Mouse (Mus musculus): ENCODE measurements at regions not wholly inside any gene's neighbourhood (a gene's known extent, or its start where the extent isn't known, plus 50 kb on each side); places are given as distances from the start of the nearest gene placed in this dataset.

- DNase-seq = peak in 1 of 2 experiments; percentile 31
Observed at GRCm38 (mm10) chr3:75696117-75697077, 51.6 kb upstream of the Gm29133 start.

Measured in thymus, adult 18-20 months (tissue).